Mouse (Mus musculus): Measurements from ENCODE around the gene Adamts9. TPM values are rescaled to one million over a fixed set of nuclear protein-coding genes. Genes with fewer than 3 reads are reported as not detected.

Gene Adamts9
- total and polyA plus RNA-seq, 2 experiments from 2014 or later = 2.0 to 9.4 TPM

- Histone ChIP-seq H3K27ac (ENCODE audit: low read depth, low read length) (no peak within 1 kb of the TSS), H3K27me3 (ENCODE audit: insufficient read depth, low read length) (no peaks in the 10 kb centered on the region), H3K36me3 (ENCODE audit: insufficient read depth, low read length) (no peaks in the 10 kb centered on the region; the same call in 1 of the 2 replicates), H3K4me3 (ENCODE audit: low read depth, low read length) (no peak within 1 kb of the TSS), H3K9ac (replicated peaks; ENCODE audit: low read length, poor library complexity, severe bottlenecking) (no peak within 1 kb of the TSS), H3K4me2 (ENCODE audit: low read depth, low read length, poor library complexity, severe bottlenecking) (no peak within 1 kb of the TSS), H3K9me3 (ENCODE audit: low read length) (no peaks in the 10 kb centered on the region), H3K4me1 (ENCODE audit: insufficient read depth, low read length) (no peaks in the 10 kb centered on the region)
- no peak for DNase-seq (ENCODE audit: low spot score)
- 60% methylated on average over 4 of the region's 4 CpGs for WGBS
- no peak for ATAC-seq (ENCODE audit: low FRiP score)
- no peak for TF ChIP-seq CTCF (IDR thresholded peaks at IDR 0.05)
Observed at GRCm38 (mm10) chr6:92869089-92869581, 74.2 kb downstream of the Adamts9 start, which contains the start of gene Gm15737. Gene Gm15737, plus strand, starts transcription at chr6:92869357.

GRCm38 (mm10) chr6:92862599-92862998, 80.7 kb downstream of the Adamts9 start:
- Histone ChIP-seq H3K4me2 (ENCODE audit: low read depth, low read length, poor library complexity, severe bottlenecking) (no peak overlapping the region), H3K9ac (replicated peaks; ENCODE audit: low read length, poor library complexity, severe bottlenecking) (no peak overlapping the region), H3K36me3 (ENCODE audit: insufficient read depth, low read length) (no peaks in the 10 kb centered on the region), H3K4me1 (ENCODE audit: insufficient read depth, low read length) (no peaks in the 10 kb centered on the region), H3K9me3 (ENCODE audit: low read length) (no peaks in the 10 kb centered on the region), H3K27me3 (ENCODE audit: insufficient read depth, low read length) (no peaks in the 10 kb centered on the region), H3K27ac (ENCODE audit: low read depth, low read length) (no peak overlapping the region), H3K4me3 (ENCODE audit: low read depth, low read length) (no peak overlapping the region)
- WGBS = 77% methylated on average over 9 of the region's 9 CpGs
- no peak for TF ChIP-seq CTCF (IDR thresholded peaks at IDR 0.05)
- ATAC-seq (ENCODE audit: low FRiP score) = no peak
- no peak for DNase-seq (ENCODE audit: low spot score)

GRCm38 (mm10) chr6:92860285-92860912, 82.9 kb downstream of the Adamts9 start:
- ATAC-seq (ENCODE audit: low FRiP score) (no peak), DNase-seq (ENCODE audit: low spot score) (no peak)
- no peak overlapping the region for H3K27ac ChIP-seq (ENCODE audit: low read depth, low read length)
- H3K36me3 ChIP-seq (ENCODE audit: insufficient read depth, low read length) = no peaks in the 10 kb centered on the region
- WGBS = 71% methylated on average over 5 of the region's 5 CpGs
- no peak for TF ChIP-seq CTCF (IDR thresholded peaks at IDR 0.05)
- no peak overlapping the region for H3K4me3 ChIP-seq (ENCODE audit: low read depth, low read length)
- no peaks in the 10 kb centered on the region for H3K9me3 ChIP-seq (ENCODE audit: low read length)
- H3K27me3 ChIP-seq (ENCODE audit: insufficient read depth, low read length) = no peaks in the 10 kb centered on the region
- no peaks in the 10 kb centered on the region for H3K4me1 ChIP-seq (ENCODE audit: insufficient read depth, low read length)
- no peak overlapping the region for H3K4me2 ChIP-seq (ENCODE audit: low read depth, low read length, poor library complexity, severe bottlenecking)
- no peak overlapping the region for H3K9ac ChIP-seq (replicated peaks; ENCODE audit: low read length, poor library complexity, severe bottlenecking)

- no peaks in the 10 kb centered on the region for H3K27me3 ChIP-seq (ENCODE audit: insufficient read depth, low read length)
- no peak for TF ChIP-seq CTCF (IDR thresholded peaks at IDR 0.05)
Observed at GRCm38 (mm10) chr6:92858721-92859510, 84.4 kb downstream of the Adamts9 start.

GRCm38 (mm10) chr6:92857761-92858160, 85.5 kb downstream of the Adamts9 start:
- Histone ChIP-seq H3K27me3 (ENCODE audit: insufficient read depth, low read length) (no peaks in the 10 kb centered on the region), H3K36me3 (ENCODE audit: insufficient read depth, low read length) (no peaks in the 10 kb centered on the region), H3K9ac (replicated peaks; ENCODE audit: low read length, poor library complexity, severe bottlenecking) (no peak overlapping the region), H3K4me3 (ENCODE audit: low read depth, low read length) (no peak overlapping the region), H3K27ac (ENCODE audit: low read depth, low read length) (no peak overlapping the region), H3K9me3 (ENCODE audit: low read length) (no peaks in the 10 kb centered on the region), H3K4me2 (ENCODE audit: low read depth, low read length, poor library complexity, severe bottlenecking) (no peak overlapping the region), H3K4me1 (ENCODE audit: insufficient read depth, low read length) (no peaks in the 10 kb centered on the region)
- WGBS = 95% methylated on average over 13 of the region's 13 CpGs
- no peak for ATAC-seq (ENCODE audit: low FRiP score)
- TF ChIP-seq CTCF (IDR thresholded peaks at IDR 0.05) = no peak
- no peak for DNase-seq (ENCODE audit: low spot score)

More at GRCm38 (mm10) chr6:92858721-92859510, 84.4 kb downstream of the Adamts9 start:
- Histone ChIP-seq H3K27ac (ENCODE audit: low read depth, low read length) (no peak overlapping the region), H3K4me2 (ENCODE audit: low read depth, low read length, poor library complexity, severe bottlenecking) (no peak overlapping the region), H3K36me3 (ENCODE audit: insufficient read depth, low read length) (no peaks in the 10 kb centered on the region), H3K9me3 (ENCODE audit: low read length) (no peaks in the 10 kb centered on the region), H3K9ac (replicated peaks; ENCODE audit: low read length, poor library complexity, severe bottlenecking) (no peak overlapping the region), H3K4me1 (ENCODE audit: insufficient read depth, low read length) (no peaks in the 10 kb centered on the region), H3K4me3 (ENCODE audit: low read depth, low read length) (no peak overlapping the region)
- DNase-seq (ENCODE audit: low spot score) = no peak
- 77% methylated on average over 12 of the region's 12 CpGs for WGBS
- no peak for ATAC-seq (ENCODE audit: low FRiP score)

GRCm38 (mm10) chr6:92854873-92855272, 88.4 kb downstream of the Adamts9 start:
- DNase-seq (ENCODE audit: low spot score) (no peak), ATAC-seq (ENCODE audit: low FRiP score) (no peak)
- no peaks in the 10 kb centered on the region for H3K36me3 ChIP-seq (ENCODE audit: insufficient read depth, low read length)
- H3K4me3 ChIP-seq (ENCODE audit: low read depth, low read length) = no peak overlapping the region
- no peaks in the 10 kb centered on the region for H3K27me3 ChIP-seq (ENCODE audit: insufficient read depth, low read length)
- no peak for TF ChIP-seq CTCF (IDR thresholded peaks at IDR 0.05)
- H3K27ac ChIP-seq (ENCODE audit: low read depth, low read length) = no peak overlapping the region
- no peak overlapping the region for H3K9ac ChIP-seq (replicated peaks; ENCODE audit: low read length, poor library complexity, severe bottlenecking)
- no peaks in the 10 kb centered on the region for H3K4me1 ChIP-seq (ENCODE audit: insufficient read depth, low read length)
- no peaks in the 10 kb centered on the region for H3K9me3 ChIP-seq (ENCODE audit: low read length)
- WGBS = 95% methylated on average over 4 of the region's 4 CpGs
- H3K4me2 ChIP-seq (ENCODE audit: low read depth, low read length, poor library complexity, severe bottlenecking) = no peak overlapping the region
